Mouse (Mus musculus) bone marrow macrophage, adult 2 months (primary cell): Measurements from ENCODE around the gene Rhoj.

ENCODE experiments used
- CTCF ChIP-seq: IDR thresholded peaks from 2 replicates; pipeline ENCODE4 v1.5.1; 2012; ENCODE audit warnings: low read depth, mild to moderate bottlenecking, low read length, moderate library complexity
- POLR2A ChIP-seq: IDR thresholded peaks from 2 replicates; pipeline ENCODE4 v1.6.1; 2012; ENCODE audit warnings: mild to moderate bottlenecking, low read depth, low read length, borderline replicate concordance

GRCm38 (mm10) chr12:75354354-75354753 is 46.2 kb downstream of the Rhoj start:
- TF ChIP-seq POLR2A (no peak), CTCF (no peak)
